Mouse (Mus musculus) liver, adult 2 months (tissue): ENCODE data around the gene Tmem255b.

ENCODE experiments used
- CTCF ChIP-seq: fragments of 200-500 bp; IDR thresholded peaks from 2 replicates; pipeline ENCODE4 v1.5.1; 2011; ENCODE audit warnings: low read depth, low read length, control low read depth
- POLR2A ChIP-seq: fragments of 200-500 bp; IDR thresholded peaks from 2 replicates; pipeline ENCODE4 v1.6.1; 2011; ENCODE audit warnings: low read length, control low read depth; ENCODE audit not compliant: insufficient read depth; ENCODE audit errors: extremely low read depth

- TF ChIP-seq POLR2A (no peak), CTCF (no peak)
Measured at GRCm38 (mm10) chr8:13393869-13394268, 41.1 kb upstream of the Tmem255b start.
